Mouse (Mus musculus): ENCODE measurements around the gene Cd69. TPM values are rescaled to one million over a fixed set of nuclear protein-coding genes. Genes with fewer than 3 reads are reported as not detected.

Cd69 gene
- polyA plus RNA-seq, 1 experiment from 2014 or later: 0.24 TPM

- no peak for ATAC-seq
- H3K9me3 ChIP-seq (ENCODE audit: control insufficient read depth, low read length): no peaks in the 10 kb centered on the region
- 81% methylated on average over 5 of the region's 5 CpGs for WGBS
These were observed 57.0 kb downstream of the Cd69 start for GRCm38 (mm10) chr6:129218191-129218696.

More at GRCm38 (mm10) chr6:129218191-129218696, 57.0 kb downstream of the Cd69 start:
- no peak overlapping the region for H3K4me2 ChIP-seq (ENCODE audit: low read depth, low read length)
- no peaks in the 10 kb centered on the region for H3K27me3 ChIP-seq (replicated peaks; ENCODE audit: control insufficient read depth, insufficient read depth, low read length)
- no peak overlapping the region for H3K27ac ChIP-seq (ENCODE audit: low read length)
- H3K36me3 ChIP-seq (ENCODE audit: control insufficient read depth, insufficient read depth, low read length): no peaks in the 10 kb centered on the region
- H3K4me3 ChIP-seq (ENCODE audit: low read length): no peak overlapping the region
- H3K9ac ChIP-seq (ENCODE audit: low read depth, low read length): no peak overlapping the region
- peaks cover 12% of the 10 kb centered on the region for H3K4me1 ChIP-seq (ENCODE audit: control insufficient read depth, insufficient read depth, low read length)

Other genes with a start within 250 kb of the Cd69 start
- gene Klrb1f, start 229.5 kb downstream of the Cd69 start, polyA plus RNA-seq (2015; fragmentation: Nextera tagmentation; extraction: Ambion mirVana): 0.46 and 0.75 TPM in 2 replicates
- gene Clec2e, start 174.5 kb downstream of the Cd69 start, polyA plus RNA-seq (2015; fragmentation: Nextera tagmentation; extraction: Ambion mirVana): 16.7 and 21.7 TPM in 2 replicates
- 1.0 and 1.2 TPM in 2 replicates for gene Clec2d, start 94.8 kb downstream of the Cd69 start, polyA plus RNA-seq (2015; fragmentation: Nextera tagmentation; extraction: Ambion mirVana)
- not detected in 2 replicates for gene 4922502D21Rik, start 56.4 kb upstream of the Cd69 start, polyA plus RNA-seq (2015; fragmentation: Nextera tagmentation; extraction: Ambion mirVana)
- gene Clec12a, start 67.3 kb upstream of the Cd69 start, polyA plus RNA-seq (2015; fragmentation: Nextera tagmentation; extraction: Ambion mirVana): 0.77 and 0.88 TPM in 2 replicates
- gene Clec12b, start 110.4 kb upstream of the Cd69 start, polyA plus RNA-seq (2015; fragmentation: Nextera tagmentation; extraction: Ambion mirVana): 0.10 and 0.23 TPM in 2 replicates
- gene Clec1b, start 121.9 kb upstream of the Cd69 start, polyA plus RNA-seq (2015; fragmentation: Nextera tagmentation; extraction: Ambion mirVana): 0.76 and 0.89 TPM in 2 replicates
- gene Clec9a, start 133.4 kb upstream of the Cd69 start, polyA plus RNA-seq (2015; fragmentation: Nextera tagmentation; extraction: Ambion mirVana): 0.09 and 0.15 TPM in 2 replicates
- gene Clec1a, start 176.6 kb upstream of the Cd69 start, polyA plus RNA-seq (2015; fragmentation: Nextera tagmentation; extraction: Ambion mirVana): 3.6 and 3.8 TPM in 2 replicates
- 0.06 TPM in 1 of 2 replicates, not detected in the other for gene Olr1, start 231.7 kb upstream of the Cd69 start, polyA plus RNA-seq (2015; fragmentation: Nextera tagmentation; extraction: Ambion mirVana)
- 0.11 TPM in 1 of 2 replicates, not detected in the other for gene Tmem52b, start 237.1 kb upstream of the Cd69 start, polyA plus RNA-seq (2015; fragmentation: Nextera tagmentation; extraction: Ambion mirVana)